Mouse (Mus musculus) ES-E14 (cell line): Measurements from ENCODE around the gene Foxj2. TPM values are rescaled to one million over a fixed set of nuclear protein-coding genes. Genes with fewer than 3 reads are reported as not detected.

Source experiments
- DNase-seq: peaks from one replicate; pipeline ENCODE4 v3.0.0-alpha.2; 2013; ENCODE audit warnings: low read depth, low spot score
- H3K27ac ChIP-seq: 2 replicates; pipeline ENCODE4 v1.5.1; 2012; ENCODE audit warnings: low read depth, mild to moderate bottlenecking, low read length, moderate library complexity, mixed read lengths; ENCODE audit not compliant: poor library complexity, insufficient read depth, severe bottlenecking
- H3K36me3 ChIP-seq: 2 replicates; pipeline ENCODE4 v1.6.1; 2012; ENCODE audit warnings: mild to moderate bottlenecking, low read length, moderate library complexity, mixed read lengths; ENCODE audit not compliant: control insufficient read depth, poor library complexity, insufficient read depth, severe bottlenecking
- H3K4me1 ChIP-seq, 2 experiments: fragments of 150-350 bp in 1 of 2; sonication (generic) in 1 of 2; 2 replicates each; pipeline ENCODE4 v1.6.1; 2012; ENCODE audit warnings: low read length in 2 of 2, mild to moderate bottlenecking in 1 of 2, mixed read lengths in 1 of 2; ENCODE audit not compliant: control insufficient read depth in 2 of 2, insufficient read depth in 2 of 2, poor library complexity in 1 of 2
- H3K4me3 ChIP-seq, 2 experiments: fragments of 150-350 bp in 1 of 2; sonication (generic) in 1 of 2; 2 replicates each; pipeline ENCODE4 v1.5.1; 2012; ENCODE audit warnings: low read length in 2 of 2, low read depth in 1 of 2, mild to moderate bottlenecking in 1 of 2, mixed read lengths in 1 of 2; ENCODE audit not compliant: insufficient read depth in 1 of 2, poor library complexity in 1 of 2, severe bottlenecking in 1 of 2
- H3K9ac ChIP-seq: 2 replicates; pipeline ENCODE4 v1.6.1; 2012; ENCODE audit warnings: low read depth, mild to moderate bottlenecking, low read length, mixed read lengths; ENCODE audit not compliant: poor library complexity, insufficient read depth, severe bottlenecking
- H3K9me3 ChIP-seq: fragments of 150-350 bp; sonication (generic); 2 replicates; pipeline ENCODE4 v1.6.1; 2012; ENCODE audit warnings: low read depth, mild to moderate bottlenecking, low read length; ENCODE audit not compliant: control insufficient read depth, insufficient read depth
- CHD2 ChIP-seq: IDR thresholded peaks from 2 replicates; pipeline ENCODE4 v1.6.1; 2014; ENCODE audit warnings: mild to moderate bottlenecking, low read depth, low read length, inconsistent platforms
- HCFC1 ChIP-seq: IDR thresholded peaks from 2 replicates; pipeline ENCODE4 v1.6.1; 2012; ENCODE audit warnings: low read length, inconsistent platforms, borderline replicate concordance; ENCODE audit not compliant: insufficient read depth
- MAFK ChIP-seq: IDR thresholded peaks from 2 replicates; pipeline ENCODE4 v1.6.1; 2014; ENCODE audit warnings: mild to moderate bottlenecking, low read depth, low read length, inconsistent platforms; ENCODE audit not compliant: insufficient read depth
- ZC3H11A ChIP-seq: IDR thresholded peaks from 2 replicates; pipeline ENCODE4 v1.6.1; 2012; ENCODE audit warnings: low read depth, mild to moderate bottlenecking, inconsistent platforms, low read length, borderline replicate concordance
- ZNF384 ChIP-seq: IDR thresholded peaks from 2 replicates; pipeline ENCODE4 v1.6.1; 2012; ENCODE audit warnings: low read depth, low read length, inconsistent platforms
- in situ Hi-C, 2 experiments: fragments of 600-800 bp; cut with MboI; formaldehyde crosslinking; loops; one replicate each; pipeline ENCODE4 v1.15.1; 2025; ENCODE audit warnings: low sequenced_read_pairs in 2 of 2, inconsistent platforms in 1 of 2; ENCODE audit not compliant: unreplicated experiment in 2 of 2
- total RNA-seq: library from RNA; depleted of rRNA; stranded (reverse); fragments of 300-350 nt; gene quantifications from 2 replicates; pipeline ENCODE4 v1.2.3, GENCODE M21; 2012

The Foxj2 gene
- total RNA-seq, 1 experiment = 1.7 TPM

DNA sequence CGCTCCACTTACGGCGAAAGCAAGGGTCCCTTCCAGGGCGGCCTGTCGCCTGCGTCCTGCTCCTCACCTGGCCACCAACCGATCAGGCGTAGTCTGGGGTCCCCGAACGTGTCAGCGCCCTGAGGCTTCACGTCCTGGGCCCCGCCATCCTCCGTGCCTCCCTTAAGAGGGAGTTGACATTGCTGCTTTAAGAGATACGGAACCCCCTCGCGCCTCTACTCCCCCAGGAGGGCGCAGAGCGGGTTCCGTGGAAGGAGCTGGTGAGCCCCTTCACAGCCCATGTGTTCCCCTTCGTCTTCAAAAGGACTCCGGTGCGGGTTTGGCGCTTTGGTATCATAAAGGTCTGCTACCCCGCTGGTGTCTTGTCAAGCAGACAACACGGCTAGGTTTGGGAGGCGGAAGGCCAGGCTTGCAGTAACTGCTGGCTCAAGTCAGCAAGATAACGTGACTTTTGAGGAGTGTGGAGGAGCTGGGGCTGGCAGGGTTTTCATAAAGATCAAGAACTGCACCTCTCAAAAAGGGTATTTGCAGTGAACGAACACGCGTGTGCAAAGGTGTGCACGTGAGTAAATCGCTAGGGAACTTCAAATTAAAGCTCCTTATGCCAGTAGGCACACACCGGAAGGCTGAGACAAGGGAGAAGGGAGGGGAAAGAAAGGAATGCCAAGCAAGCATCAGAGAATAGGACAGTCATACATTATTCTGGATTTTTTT lies 17.8 kb upstream of the Foxj2 start:
- H3K9ac ChIP-seq = peak overlapping the region; percentile 75
- in situ Hi-C loops = no loop called here
- H3K36me3 ChIP-seq = no peaks in the 10 kb centered on the region
- TF ChIP-seq HCFC1 = no peak
- TF ChIP-seq ZNF384 = no peak
- TF ChIP-seq MAFK = no peak
- no peak for TF ChIP-seq ZC3H11A
- no peak for TF ChIP-seq CHD2
- peak overlapping the region; percentile 69 to 70 for H3K4me3 ChIP-seq
- H3K9me3 ChIP-seq = no peaks in the 10 kb centered on the region
- DNase-seq = no peak
- peak overlapping the region; percentile 33; the same call in 1 of the 2 replicates for H3K27ac ChIP-seq
- H3K4me1 ChIP-seq = peaks cover 2 to 3% of the 10 kb centered on the region in 2 experiments; a peak in 2 of 4 replicates

DNA sequence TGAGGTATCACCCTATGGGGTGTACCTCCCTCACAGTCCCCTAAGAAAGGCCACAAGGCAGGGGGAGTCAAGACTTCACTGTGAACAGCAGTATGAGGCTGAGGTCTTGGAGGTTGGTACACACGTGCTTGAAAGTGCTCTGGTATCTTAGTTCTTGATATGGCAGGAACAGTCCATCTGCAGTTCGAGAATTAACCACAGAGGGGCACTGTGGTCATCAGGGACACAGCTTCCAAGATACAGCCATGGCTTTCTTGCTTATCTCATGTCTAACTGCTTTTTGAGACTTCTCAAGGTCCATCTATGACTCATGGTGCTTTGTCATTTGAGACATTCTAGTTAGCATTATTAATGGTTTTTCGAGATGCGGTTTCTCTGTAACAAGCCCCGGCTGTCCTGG lies 15.3 kb upstream of the Foxj2 start:
- H3K4me1 ChIP-seq = peaks cover 2 to 3% of the 10 kb centered on the region in 2 experiments; a peak in 2 of 4 replicates
- peak; percentile 79 for DNase-seq
- no peak overlapping the region for H3K27ac ChIP-seq
- no peaks in the 10 kb centered on the region for H3K36me3 ChIP-seq
- H3K9me3 ChIP-seq = no peaks in the 10 kb centered on the region
- TF ChIP-seq MAFK (0 out of 2 replicates have a peak, but pooled peaks have one; percentile 21), HCFC1 (no peak), ZC3H11A (peak; percentile 26; the same call in 1 of the 2 replicates), ZNF384 (no peak), CHD2 (no peak)
- H3K4me3 ChIP-seq = no peak overlapping the region
- no peak overlapping the region for H3K9ac ChIP-seq
- in situ Hi-C loops = no loop called here

DNA sequence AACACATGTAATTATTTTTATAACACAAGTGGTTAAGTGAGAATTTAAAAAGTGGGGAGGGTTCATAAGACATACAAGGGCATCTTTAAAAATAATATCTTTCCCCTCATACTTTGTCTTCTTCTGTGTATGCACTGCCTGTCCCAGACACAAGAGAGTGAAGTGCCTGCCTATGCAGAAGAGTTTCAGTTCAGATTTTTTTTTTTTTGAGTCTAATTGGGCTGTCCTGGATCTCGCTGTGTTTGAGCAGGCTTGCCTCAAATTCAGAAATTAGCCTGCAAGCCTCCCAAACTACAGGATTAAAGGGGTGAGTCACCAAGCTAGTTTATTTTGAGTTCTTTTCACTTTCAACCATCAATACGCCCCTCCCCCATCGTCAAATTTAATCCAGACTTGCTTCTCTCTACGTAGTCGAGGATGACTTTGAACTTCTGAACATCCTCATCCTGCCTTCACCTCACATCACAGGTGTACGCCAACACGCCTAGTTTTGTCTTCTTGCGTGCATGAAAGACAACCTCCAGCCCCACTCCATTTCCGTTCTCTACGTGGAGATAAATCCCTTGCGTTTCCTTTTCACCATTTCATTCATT lies 9.6 kb upstream of the Foxj2 start:
- in situ Hi-C loops = no loop called here
- Histone ChIP-seq H3K27ac (peak overlapping the region; percentile 95), H3K9ac (peak overlapping the region; percentile 88), H3K4me3 (peak overlapping the region; percentile 76 to 90), H3K4me1 (peaks cover 0 to 7% of the 10 kb centered on the region in 2 experiments; a peak in 2 of 4 replicates), H3K9me3 (no peaks in the 10 kb centered on the region), H3K36me3 (no peaks in the 10 kb centered on the region)
- TF ChIP-seq ZC3H11A (no peak), CHD2 (no peak), ZNF384 (no peak), HCFC1 (no peak), MAFK (no peak)
- DNase-seq = no peak

DNA sequence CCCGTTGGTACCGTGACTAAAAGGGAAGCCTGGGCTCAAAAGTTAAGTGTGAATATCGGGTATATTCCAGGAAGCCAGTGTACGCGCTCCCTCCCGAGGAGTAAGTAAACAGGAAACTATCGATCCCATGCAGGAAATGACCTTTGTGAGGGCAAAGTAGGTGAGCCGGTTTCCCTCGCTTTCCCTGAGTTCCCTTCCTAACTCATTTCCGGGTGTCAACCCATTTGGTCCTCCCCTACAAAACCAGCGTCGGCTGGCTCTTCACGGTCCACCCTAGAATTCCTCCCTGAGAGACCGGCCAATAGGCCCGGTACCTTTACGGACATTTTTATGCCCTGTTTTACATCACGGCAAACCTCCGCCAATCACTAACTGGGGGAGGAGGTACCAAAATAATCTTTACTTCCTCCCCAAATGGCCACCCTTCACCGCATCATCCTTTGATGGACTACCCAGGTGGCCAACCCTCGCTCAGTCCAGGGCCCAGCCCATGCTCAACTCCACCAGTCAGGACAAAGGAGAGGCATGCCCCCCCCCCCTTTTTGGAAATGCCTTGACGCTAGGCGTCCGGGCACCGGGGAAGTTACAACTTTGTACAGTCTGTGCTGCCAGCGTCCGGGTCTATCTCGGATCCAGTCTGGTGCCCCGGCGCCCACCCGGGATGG lies 9.0 kb upstream of the Foxj2 start:
- in situ Hi-C loops = no loop called here
- peak; percentile 98 for DNase-seq
- TF ChIP-seq CHD2 (peak; percentile 88), MAFK (no peak), HCFC1 (peak; percentile 74; the same call in 1 of the 2 replicates), ZC3H11A (no peak), ZNF384 (no peak)
- Histone ChIP-seq H3K27ac (peak overlapping the region; percentile 97), H3K9ac (peak overlapping the region; percentile 88), H3K4me1 (peaks cover 0 to 7% of the 10 kb centered on the region in 2 experiments; a peak in 2 of 4 replicates), H3K4me3 (peak overlapping the region; percentile 76 to 90), H3K36me3 (no peaks in the 10 kb centered on the region), H3K9me3 (no peaks in the 10 kb centered on the region)
